8 mouse cellular contexts compared by ENCODE assay signal in the genomic region with DNA sequence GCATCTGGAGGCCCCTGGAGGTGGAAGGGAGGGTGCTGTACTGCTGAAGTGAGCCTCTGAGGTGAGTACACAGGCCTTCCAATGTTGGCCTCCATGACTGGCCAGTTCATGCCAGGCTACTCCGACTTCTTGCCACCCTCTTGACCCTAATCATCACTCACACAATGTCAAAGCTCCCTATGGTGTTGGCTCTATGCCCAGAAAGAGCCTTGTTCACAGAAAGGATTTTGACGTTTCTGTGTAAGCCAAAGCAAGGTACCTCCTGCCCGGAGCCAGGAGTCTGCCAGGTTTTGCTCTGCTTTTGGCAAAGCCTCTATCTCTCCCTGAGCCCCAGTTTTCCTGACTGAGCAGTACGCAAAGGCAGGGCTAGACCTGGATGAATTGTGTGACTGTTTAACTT. TPM values are rescaled to one million over a fixed set of nuclear protein-coding genes. Genes with fewer than 3 reads are reported as not detected.
DNase-seq lines count a peak whose midpoint lies in the region; ATAC-seq lines count a peak whose summit lies in the region.

No protein-coding gene starts in this region.

- peak; percentile 32 for DNase-seq in adrenal gland, adult 2 months
- no peak for DNase-seq in adrenal gland, adult 8-10 months
- DNase-seq in retina, postnatal 1 day, result peak; percentile 20
- no peak for DNase-seq in retina, embryonic 14.5 days (ENCODE audit: low spot score)
- DNase-seq in kidney, adult 9 months, result peak; percentile 47
- no peak for DNase-seq in left cerebral cortex, postnatal 36 days (ENCODE audit: low spot score in 2 of 2)
- DNase-seq in gastrocnemius, adult 18-20 months (ENCODE audit: low spot score), result no peak

- intact Hi-C loops in left cerebral cortex, postnatal 36 days (cut with DNase I), result no loop called here

- ATAC-seq in monocyte, adult 5-6 weeks (replicated peaks; ENCODE audit: insufficient number of reproducible peaks, low FRiP score, low TSS enrichment, poor library complexity, severe bottlenecking), result no peak

RNA-seq across cellular contexts. Expression of gene Ptgs1, which starts 5.7 kb away (rescaled TPM):
- total RNA-seq in adrenal gland, adult 2 months (2021), result 10 to 100 TPM; 15.0 to 15.6 TPM
- 17.9 and 26.2 TPM in 2 replicates for polyA plus RNA-seq in adrenal gland, adult 2 months (2012; rRNA removed)
- 10 to 100 TPM; 13.6 to 28.0 (median 17.8) TPM for total RNA-seq in adrenal gland, adult 8-10 months (2022)
- 1.8 to 7.6 TPM (median 4.1 TPM) in 3 replicates for total RNA-seq in monocyte, adult 5-6 weeks (2017)
- 10 to 100 TPM; 16.1 to 22.2 TPM for total RNA-seq in left cerebral cortex, postnatal 36 days (2021)
- 1 to 10 TPM; 3.0 to 3.8 TPM for total RNA-seq in gastrocnemius, adult 18-20 months (2021)

Comparison
In these comparisons a context has a peak if more than half of its experiments do, and no peak if none do; other contexts are left out.
1. DNase-seq: peak in adrenal gland, adult 2 months (single experiment), retina, postnatal 1 day (single experiment) and kidney, adult 9 months (single experiment); none in adrenal gland, adult 8-10 months (single experiment), retina, embryonic 14.5 days (single experiment), left cerebral cortex, postnatal 36 days (0 of 2) and gastrocnemius, adult 18-20 months (single experiment).